Mouse (Mus musculus) embryonic facial prominence, embryonic 13.5 days (tissue): ENCODE measurements at regions not wholly inside any gene's neighbourhood (a gene's known extent, or its start where the extent isn't known, plus 50 kb on each side); places are given as distances from the start of the nearest gene placed in this dataset.
"Not testable (repeated sequence)": the region's sequence is repeated elsewhere in the genome, so short reads cannot be mapped to it uniquely, and the experiment has no call there.

Experiments
- ATAC-seq: fragments of 200-750 bp; cut with Nextera tagmentation; 2 replicates; pipeline ENCODE4 v1.8.0; 2017; ENCODE audit warnings: low read depth; ENCODE audit not compliant: insufficient number of reproducible peaks, insufficient read depth, low FRiP score, low TSS enrichment
- H3K27ac ChIP-seq: fragments of 300-500 bp; sonication (generic); 2 replicates; pipeline ENCODE4 v1.5.1; 2015; ENCODE audit warnings: moderate library complexity, mild to moderate bottlenecking, inconsistent platforms
- H3K27me3 ChIP-seq: fragments of 300-500 bp; sonication (generic); 2 replicates; pipeline ENCODE4 v1.6.1; 2015; ENCODE audit warnings: mild to moderate bottlenecking, inconsistent platforms
- H3K36me3 ChIP-seq: fragments of 300-500 bp; sonication (generic); 2 replicates; pipeline ENCODE4 v1.6.1; 2015; ENCODE audit warnings: mild to moderate bottlenecking, inconsistent platforms
- H3K4me1 ChIP-seq: fragments of 300-500 bp; sonication (generic); 2 replicates; pipeline ENCODE4 v1.6.1; 2015; ENCODE audit warnings: inconsistent platforms
- H3K4me2 ChIP-seq: fragments of 300-500 bp; sonication (generic); 2 replicates; pipeline ENCODE4 v1.6.1; 2015; ENCODE audit warnings: moderate library complexity, mild to moderate bottlenecking, inconsistent platforms
- H3K4me3 ChIP-seq: fragments of 300-500 bp; sonication (generic); 2 replicates; pipeline ENCODE4 v1.5.1; 2015; ENCODE audit warnings: mild to moderate bottlenecking, inconsistent platforms
- H3K9ac ChIP-seq: fragments of 300-500 bp; sonication (generic); 2 replicates; pipeline ENCODE4 v1.6.1; 2015; ENCODE audit warnings: mild to moderate bottlenecking, inconsistent platforms
- H3K9me3 ChIP-seq: fragments of 300-500 bp; sonication (generic); 2 replicates; pipeline ENCODE4 v1.6.1; 2016; ENCODE audit warnings: inconsistent platforms
- WGBS: fragments of 180-500 bp; shearing (Covaris S2); methylation state at CpG from one replicate; pipeline ENCODE4 v1.1.7; 2015; ENCODE audit warnings: mixed read lengths; 5-methylcytosine and 5-hydroxymethylcytosine counted together

DNA sequence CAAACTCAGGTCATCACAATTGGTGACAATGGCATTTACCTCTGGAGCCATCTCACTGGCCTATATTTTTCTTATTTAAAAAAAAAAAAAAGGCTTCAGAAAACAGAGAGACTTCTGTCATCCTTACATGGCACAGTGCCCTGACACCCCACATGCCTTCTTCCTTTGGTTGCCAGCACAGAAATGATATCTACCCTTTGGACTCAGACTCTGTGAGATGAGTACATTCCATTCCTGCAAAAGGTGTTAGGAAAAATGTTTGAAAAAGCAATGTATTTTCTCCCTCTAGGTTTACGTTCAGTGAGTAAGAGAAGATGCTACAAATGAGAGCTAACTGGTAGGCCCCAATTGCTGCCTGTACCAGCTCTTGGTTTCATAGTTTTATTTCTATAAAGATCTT, 99.9 kb upstream of the Ccdc122 start:
- H3K9ac ChIP-seq, result no peak overlapping the region
- no peaks in the 10 kb centered on the region for H3K36me3 ChIP-seq
- no peak overlapping the region for H3K27ac ChIP-seq
- H3K9me3 ChIP-seq, result no peaks in the 10 kb centered on the region
- H3K4me1 ChIP-seq, result peaks cover 7% of the 10 kb centered on the region
- no peak overlapping the region for H3K4me2 ChIP-seq
- no peaks in the 10 kb centered on the region for H3K27me3 ChIP-seq
- ATAC-seq, result no peak
- WGBS, result 85% methylated on average over 1 of the region's 1 CpGs
- H3K4me3 ChIP-seq, result no peak overlapping the region

DNA sequence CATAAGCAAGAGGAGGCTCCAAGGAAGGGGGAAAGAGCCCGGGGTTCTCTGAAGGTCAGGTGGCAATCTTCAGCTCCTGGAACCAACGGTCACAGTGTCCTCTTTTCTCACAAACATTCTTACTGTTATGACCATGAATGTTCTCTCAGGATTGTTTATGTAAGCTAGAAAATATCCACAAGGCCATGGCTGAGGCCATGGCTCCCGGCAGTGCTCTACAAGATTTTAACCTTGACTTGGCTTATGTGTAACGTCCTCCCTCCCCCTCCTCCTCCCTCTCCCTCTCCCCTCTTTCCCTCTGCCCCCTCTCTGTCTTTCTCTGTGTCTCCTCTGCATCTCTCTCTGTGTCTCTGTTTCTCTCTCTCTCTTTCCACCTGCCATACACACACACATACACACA, 100.5 kb upstream of the Ccdc122 start:
- not testable (repeated sequence) for H3K27me3 ChIP-seq, H3K9ac ChIP-seq, H3K4me1 ChIP-seq, H3K4me3 ChIP-seq, H3K36me3 ChIP-seq, ATAC-seq, H3K4me2 ChIP-seq, H3K27ac ChIP-seq, H3K9me3 ChIP-seq
- 81% methylated on average over 4 of the region's 4 CpGs for whole genome bisulfite sequencing

DNA sequence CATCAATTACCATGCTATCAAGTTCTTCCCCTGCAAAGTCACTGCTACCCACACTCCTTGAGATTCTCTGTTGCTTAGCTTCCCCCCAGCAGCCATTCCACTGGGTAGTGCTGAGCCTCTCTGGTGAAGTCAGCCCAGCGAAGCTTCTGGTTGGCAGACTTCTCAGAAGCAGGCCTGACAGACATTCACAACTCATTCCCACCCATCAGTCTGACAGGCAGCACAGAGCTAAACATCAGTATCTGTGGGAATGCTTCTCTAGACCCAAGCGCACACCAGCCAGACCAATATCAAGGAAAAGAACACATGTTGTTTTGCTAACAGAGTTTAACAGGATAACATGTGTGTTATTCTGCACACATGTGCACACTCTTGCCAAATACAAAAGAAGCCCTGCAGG, 101.1 kb upstream of the Ccdc122 start:
- Histone ChIP-seq H3K27ac (no peak overlapping the region), H3K9ac (no peak overlapping the region), H3K4me1 (peaks cover 7% of the 10 kb centered on the region)

DNA sequence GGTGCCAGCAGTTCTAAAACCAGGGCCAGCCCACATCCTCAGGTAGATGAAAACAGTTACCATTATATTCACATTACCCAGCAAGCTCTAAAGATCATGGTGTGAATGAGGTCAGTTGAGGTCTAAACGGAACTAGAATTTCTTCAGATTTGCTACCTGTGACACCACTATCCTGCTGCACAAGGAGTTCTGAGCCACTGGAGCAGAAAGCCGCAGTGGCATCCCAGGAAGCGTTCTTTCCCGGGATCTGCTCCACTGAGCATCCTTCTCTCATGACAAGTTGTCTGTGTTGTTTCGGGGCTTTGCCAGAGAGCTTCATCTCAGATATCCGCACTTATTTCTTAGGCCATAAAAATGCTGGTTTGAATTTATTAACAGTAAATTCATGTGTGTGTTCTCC, 103.7 kb upstream of the Ccdc122 start:
- no peaks in the 10 kb centered on the region for H3K27me3 ChIP-seq
- no peak for ATAC-seq

More for the DNA sequence above, 101.1 kb upstream of the Ccdc122 start:
- H3K4me2 ChIP-seq, result no peak overlapping the region
- H3K27me3 ChIP-seq, result no peaks in the 10 kb centered on the region
- no peaks in the 10 kb centered on the region for H3K9me3 ChIP-seq
- H3K36me3 ChIP-seq, result no peaks in the 10 kb centered on the region
- WGBS, result 74% methylated on average over 2 of the region's 2 CpGs
- no peak overlapping the region for H3K4me3 ChIP-seq
- ATAC-seq, result no peak

DNA sequence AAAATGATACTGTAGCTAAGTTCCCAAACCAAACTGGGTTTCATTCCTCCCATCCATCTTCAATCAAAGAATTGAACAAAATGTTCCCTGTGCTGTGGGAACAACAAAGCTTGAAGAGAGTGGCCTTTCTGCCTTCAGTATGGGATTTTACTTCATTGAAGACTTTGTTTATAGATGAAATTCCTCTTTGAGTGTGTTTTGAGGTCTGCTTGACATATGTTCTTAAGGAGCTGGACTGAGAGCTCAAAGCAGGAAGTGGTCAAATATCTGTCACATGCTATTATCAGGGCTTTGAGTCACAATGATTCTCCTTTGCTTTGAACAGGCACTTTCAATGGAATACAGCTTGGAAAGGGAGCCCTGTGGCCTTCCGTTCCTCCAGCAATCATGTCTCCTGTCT, 105.2 kb upstream of the Ccdc122 start:
- no peak overlapping the region for H3K4me2 ChIP-seq
- no peaks in the 10 kb centered on the region for H3K36me3 ChIP-seq
- no peaks in the 10 kb centered on the region for H3K27me3 ChIP-seq
- ATAC-seq, result no peak
- no peak overlapping the region for H3K27ac ChIP-seq
- no peaks in the 10 kb centered on the region for H3K9me3 ChIP-seq
- H3K4me1 ChIP-seq, result peaks cover 4% of the 10 kb centered on the region; the same call in 1 of the 2 replicates
- H3K9ac ChIP-seq, result no peak overlapping the region
- 51% methylated on average over 1 of the region's 1 CpGs for WGBS
- H3K4me3 ChIP-seq, result no peak overlapping the region

More for the DNA sequence above, 103.7 kb upstream of the Ccdc122 start:
- H3K4me2 ChIP-seq, result no peak overlapping the region
- 86% methylated on average over 6 of the region's 6 CpGs for WGBS
- no peak overlapping the region for H3K4me3 ChIP-seq
- no peaks in the 10 kb centered on the region for H3K9me3 ChIP-seq
- peaks cover 10% of the 10 kb centered on the region for H3K4me1 ChIP-seq
- no peak overlapping the region for H3K27ac ChIP-seq
- no peaks in the 10 kb centered on the region for H3K36me3 ChIP-seq
- H3K9ac ChIP-seq, result no peak overlapping the region

DNA sequence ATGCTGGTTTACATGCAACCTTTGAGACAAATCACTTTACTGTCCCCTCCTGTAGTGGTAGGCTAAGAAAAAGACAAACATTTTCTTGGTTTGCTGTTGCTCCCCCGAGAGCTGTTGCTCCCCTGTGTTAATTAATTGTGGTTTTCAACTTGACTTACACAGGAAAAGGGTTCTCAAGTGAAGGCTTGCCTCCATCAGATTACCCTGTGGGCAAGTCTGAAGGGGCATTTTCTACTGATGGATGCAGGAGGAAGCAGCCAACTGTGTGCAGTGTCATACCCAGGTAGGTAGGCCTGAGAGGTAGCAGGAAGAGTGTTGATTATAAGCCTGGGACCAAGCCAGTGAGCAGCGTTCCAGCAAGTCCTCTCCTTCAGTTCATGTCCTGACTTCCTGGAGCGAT, 107.0 kb upstream of the Ccdc122 start:
- H3K36me3 ChIP-seq, result no peaks in the 10 kb centered on the region
- H3K27me3 ChIP-seq, result no peaks in the 10 kb centered on the region
- H3K4me1 ChIP-seq, result peaks cover 4% of the 10 kb centered on the region; the same call in 1 of the 2 replicates
- no peak for ATAC-seq
- H3K4me2 ChIP-seq, result no peak overlapping the region
- no peak overlapping the region for H3K27ac ChIP-seq
- WGBS, result 73% methylated on average over 3 of the region's 3 CpGs
- no peak overlapping the region for H3K4me3 ChIP-seq
- H3K9ac ChIP-seq, result no peak overlapping the region
- no peaks in the 10 kb centered on the region for H3K9me3 ChIP-seq

DNA sequence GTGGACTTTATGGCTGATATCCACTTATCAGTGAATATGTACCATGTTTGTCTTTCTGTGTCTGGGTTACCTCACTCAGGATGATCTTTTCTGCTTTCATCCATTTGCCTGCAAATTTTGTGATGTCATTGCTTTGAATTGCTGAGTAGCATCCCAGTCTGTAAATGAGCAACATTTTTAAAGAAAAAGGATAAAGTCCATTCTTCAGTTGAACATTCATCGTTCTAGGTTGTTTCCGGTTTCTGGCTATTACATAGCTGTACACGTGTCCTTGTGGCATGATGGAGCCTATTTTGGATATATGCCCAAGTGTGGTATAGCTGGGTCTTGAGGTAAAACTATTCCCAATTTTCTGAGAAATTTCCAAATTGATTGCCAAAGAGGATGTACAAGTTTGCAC, 107.9 kb upstream of the Ccdc122 start:
- ATAC-seq, result no peak
- Histone ChIP-seq H3K9me3 (no peaks in the 10 kb centered on the region), H3K9ac (no peak overlapping the region), H3K27me3 (no peaks in the 10 kb centered on the region), H3K4me1 (peaks cover 4% of the 10 kb centered on the region; the same call in 1 of the 2 replicates), H3K4me3 (no peak overlapping the region), H3K4me2 (no peak overlapping the region), H3K27ac (no peak overlapping the region), H3K36me3 (no peaks in the 10 kb centered on the region)
- 93% methylated on average over 3 of the region's 3 CpGs for WGBS

DNA sequence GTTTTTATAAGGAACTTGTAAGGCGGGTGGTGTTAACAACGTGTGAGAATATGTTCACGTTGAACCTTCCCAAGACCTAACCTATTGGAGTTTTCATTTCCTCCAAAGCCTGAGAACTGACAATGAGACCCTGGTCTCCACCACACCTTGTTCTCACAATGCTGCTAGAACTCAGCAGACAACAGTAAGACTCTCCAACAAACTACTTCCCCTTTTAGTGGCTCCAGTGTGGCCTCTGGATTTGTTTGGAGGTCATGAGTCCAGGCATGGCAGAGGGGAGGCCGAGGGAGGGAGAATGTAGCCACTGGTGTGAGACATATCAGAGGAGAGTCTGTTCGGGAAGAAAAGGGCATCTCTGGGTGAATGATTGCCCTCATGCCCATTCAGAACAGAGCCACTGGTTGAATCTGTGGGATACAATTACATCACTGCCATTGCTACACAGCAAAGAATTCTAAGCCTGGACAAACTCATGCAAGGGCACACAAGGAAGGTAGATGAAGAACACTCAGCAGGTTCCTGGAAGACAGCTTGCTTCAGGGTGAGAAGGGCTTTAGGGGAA, 109.2 kb upstream of the Ccdc122 start:
- Histone ChIP-seq H3K27ac (no peak overlapping the region), H3K4me2 (no peak overlapping the region), H3K36me3 (no peaks in the 10 kb centered on the region), H3K9me3 (no peaks in the 10 kb centered on the region), H3K9ac (no peak overlapping the region), H3K27me3 (no peaks in the 10 kb centered on the region), H3K4me1 (peaks cover 7% of the 10 kb centered on the region; the same call in 1 of the 2 replicates), H3K4me3 (no peak overlapping the region)
- ATAC-seq, result no peak
- WGBS, result 84% methylated on average over 5 of the region's 5 CpGs

DNA sequence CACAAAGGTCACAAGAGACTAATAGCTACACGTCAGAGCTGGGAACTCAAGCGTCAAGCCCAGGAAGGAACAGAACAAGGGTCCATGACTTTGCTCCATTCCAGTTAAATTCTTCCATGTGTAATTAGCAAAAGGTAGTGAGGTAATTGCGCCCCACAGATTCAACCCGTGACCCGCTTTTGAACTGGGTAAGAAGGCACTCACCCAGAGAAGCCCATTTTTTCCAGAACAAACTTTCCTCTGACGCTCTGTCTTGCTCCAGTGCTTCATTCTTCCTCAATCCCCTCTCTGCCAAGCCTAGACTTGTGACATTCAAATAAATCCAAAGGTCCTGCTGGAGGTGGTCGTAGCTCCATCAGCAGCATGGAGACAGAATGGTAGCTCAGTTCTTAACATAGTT, 110.2 kb upstream of the Ccdc122 start:
- no peak for ATAC-seq
- H3K27me3 ChIP-seq, result no peaks in the 10 kb centered on the region
- H3K36me3 ChIP-seq, result no peaks in the 10 kb centered on the region
- no peak overlapping the region for H3K9ac ChIP-seq
- H3K4me3 ChIP-seq, result no peak overlapping the region
- no peak overlapping the region for H3K27ac ChIP-seq
- WGBS, result 83% methylated on average over 7 of the region's 7 CpGs
- no peaks in the 10 kb centered on the region for H3K9me3 ChIP-seq
- H3K4me2 ChIP-seq, result no peak overlapping the region
- H3K4me1 ChIP-seq, result peaks cover 7% of the 10 kb centered on the region; the same call in 1 of the 2 replicates

DNA sequence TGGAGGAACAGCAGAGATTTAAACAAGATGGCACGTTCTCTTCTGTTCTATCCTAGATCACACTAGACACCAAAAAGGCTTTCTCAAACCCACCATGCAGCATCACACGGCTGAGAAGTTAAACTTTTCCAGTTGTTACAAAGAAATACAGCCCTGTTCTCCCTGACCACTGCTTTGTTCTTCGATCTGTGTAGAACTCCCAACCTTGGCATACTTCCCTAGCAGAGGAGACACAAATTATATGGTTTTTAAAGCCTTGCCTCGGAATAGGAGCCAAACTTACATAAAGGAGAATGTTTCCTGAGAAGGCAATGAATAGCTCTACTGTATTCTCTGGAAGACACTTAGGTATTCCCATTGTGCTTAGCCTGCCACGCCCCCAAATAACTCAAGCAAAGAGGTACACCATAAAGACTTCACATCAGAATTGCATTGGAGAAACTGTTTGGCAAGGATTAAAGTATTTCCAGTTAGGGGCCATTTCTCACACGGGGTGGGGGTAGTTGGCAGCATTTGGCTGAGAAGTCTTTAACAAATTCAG, 114.1 kb upstream of the Ccdc122 start:
- H3K4me1 ChIP-seq, result 0 out of 2 replicates have a peak, but pooled peaks cover 3% of the 10 kb centered on the region
- 62% methylated on average over 6 of the region's 6 CpGs for WGBS
- H3K9me3 ChIP-seq, result no peaks in the 10 kb centered on the region
- H3K9ac ChIP-seq, result no peak overlapping the region
- H3K4me2 ChIP-seq, result no peak overlapping the region
- no peak for ATAC-seq
- no peak overlapping the region for H3K27ac ChIP-seq
- H3K27me3 ChIP-seq, result no peaks in the 10 kb centered on the region
- no peaks in the 10 kb centered on the region for H3K36me3 ChIP-seq
- H3K4me3 ChIP-seq, result no peak overlapping the region

DNA sequence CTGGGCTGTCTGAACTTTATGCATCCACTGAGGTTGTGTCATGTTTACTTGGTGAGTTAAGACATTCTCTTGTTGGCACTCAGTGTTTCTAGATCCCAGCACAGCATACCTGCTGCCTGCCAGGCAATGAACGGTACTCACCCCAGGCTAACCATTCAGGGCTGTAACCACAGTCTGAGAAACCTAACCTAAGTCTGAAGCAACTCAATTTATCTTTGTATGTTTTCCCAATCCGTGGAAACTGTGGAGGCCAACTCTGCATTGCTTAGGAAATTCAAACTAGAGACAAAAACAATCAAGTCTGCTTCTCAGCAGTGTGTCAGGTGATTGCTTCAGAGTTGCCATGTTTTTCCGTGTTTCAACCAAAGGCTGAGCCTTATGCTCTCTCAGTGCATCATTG, 118.5 kb upstream of the Ccdc122 start:
- H3K36me3 ChIP-seq, result no peaks in the 10 kb centered on the region
- no peaks in the 10 kb centered on the region for H3K9me3 ChIP-seq
- no peak overlapping the region for H3K4me2 ChIP-seq
- no peak for ATAC-seq
- 0 out of 2 replicates have a peak, but pooled peaks cover 3% of the 10 kb centered on the region for H3K4me1 ChIP-seq
- H3K4me3 ChIP-seq, result no peak overlapping the region
- WGBS, result 71% methylated on average over 3 of the region's 3 CpGs
- H3K27me3 ChIP-seq, result no peaks in the 10 kb centered on the region
- H3K27ac ChIP-seq, result 0 out of 2 replicates have a peak overlapping the region, but pooled peaks have one; percentile 33
- H3K9ac ChIP-seq, result no peak overlapping the region

DNA sequence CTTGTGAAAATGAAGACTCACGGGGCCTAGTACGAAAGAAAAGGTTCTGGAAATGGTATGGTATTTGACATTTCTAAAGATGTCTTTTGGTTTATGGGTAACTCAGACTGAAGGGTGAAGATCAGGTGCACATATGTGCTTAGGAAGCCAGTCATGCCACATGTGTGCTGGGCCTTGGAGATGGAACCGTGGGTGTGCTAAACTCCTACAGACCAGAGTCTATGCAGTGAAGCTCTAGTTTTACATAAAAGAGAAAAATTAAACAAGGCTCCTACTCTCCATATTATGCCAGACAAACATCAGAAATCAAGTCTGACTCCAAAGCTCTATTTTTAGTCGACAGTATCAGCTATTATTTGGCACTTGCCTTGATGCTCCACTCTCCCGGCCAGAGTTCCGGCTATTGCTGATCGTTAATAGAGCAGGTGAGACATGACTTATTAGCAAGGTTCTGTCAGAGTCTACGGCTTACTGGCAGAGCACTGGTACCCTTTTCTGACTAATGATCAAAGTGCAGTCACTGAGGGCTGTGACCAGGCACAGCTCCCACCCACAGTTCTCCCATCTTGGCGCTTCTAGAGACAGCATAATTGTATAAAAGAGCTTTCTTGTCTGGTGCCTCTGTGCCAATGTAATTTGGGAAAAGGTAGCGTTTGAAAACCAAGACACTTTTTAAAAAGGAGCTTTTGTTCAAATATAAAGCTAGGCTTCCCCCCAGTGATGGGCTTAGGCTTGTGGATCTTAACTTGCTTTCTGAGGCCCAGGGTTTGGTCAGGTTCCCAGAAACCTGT, 119.2 kb upstream of the Ccdc122 start:
- H3K27ac ChIP-seq, result no peak overlapping the region
- H3K4me1 ChIP-seq, result no peaks in the 10 kb centered on the region
- no peaks in the 10 kb centered on the region for H3K27me3 ChIP-seq
- no peaks in the 10 kb centered on the region for H3K9me3 ChIP-seq
- no peak overlapping the region for H3K9ac ChIP-seq
- 83% methylated on average over 10 of the region's 10 CpGs for WGBS
- H3K4me2 ChIP-seq, result no peak overlapping the region
- H3K4me3 ChIP-seq, result no peak overlapping the region
- H3K36me3 ChIP-seq, result no peaks in the 10 kb centered on the region
- no peak for ATAC-seq
